Mouse (Mus musculus) left cerebral cortex, postnatal 4 days (tissue): ENCODE results near the gene Ghr. TPM values are rescaled to one million over a fixed set of nuclear protein-coding genes. Genes with fewer than 3 reads are reported as not detected.

Experiments used
- DNase-seq: peaks from one replicate; pipeline ENCODE4 v3.0.0-alpha.2; 2022
- intact Hi-C: fragments of 180-260 bp; cut with DNase I; formaldehyde crosslinking; loops from one replicate; pipeline ENCODE4 v1.15.1; 2025
- total RNA-seq, 2 experiments: library from RNA; stranded (reverse); gene quantifications; 2 replicates each; pipeline ENCODE4 v1.2.3; 2021

Gene Ghr
- total RNA-seq, 2 experiments from 2014 or later = 10.3 to 10.4 TPM

DNA sequence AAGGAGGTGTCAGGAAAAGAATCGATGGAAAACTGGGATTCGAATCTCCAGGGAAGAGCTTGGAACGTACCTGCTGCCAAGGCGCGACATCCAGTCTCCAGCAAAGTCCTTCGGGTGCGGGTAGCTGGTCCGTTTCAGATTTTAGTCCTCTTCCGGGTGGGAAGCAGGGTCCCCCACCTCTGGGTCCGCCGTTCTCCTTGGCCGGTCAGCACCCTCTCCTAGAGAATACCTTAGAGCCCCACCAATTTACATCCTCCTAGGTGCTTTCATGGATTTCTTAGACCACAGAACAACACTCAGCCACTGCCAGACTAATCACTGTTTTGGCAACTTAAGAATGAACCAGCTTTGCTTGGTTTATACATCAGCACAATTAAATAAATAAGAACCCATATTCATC, 279.9 kb downstream of the Ghr start, which contains the start of gene Ccdc152:
Gene Ccdc152 (minus strand): TSS at position 101 of the 400 bp plus-strand sequence.
- intact Hi-C loops = no loop called here

DNA sequence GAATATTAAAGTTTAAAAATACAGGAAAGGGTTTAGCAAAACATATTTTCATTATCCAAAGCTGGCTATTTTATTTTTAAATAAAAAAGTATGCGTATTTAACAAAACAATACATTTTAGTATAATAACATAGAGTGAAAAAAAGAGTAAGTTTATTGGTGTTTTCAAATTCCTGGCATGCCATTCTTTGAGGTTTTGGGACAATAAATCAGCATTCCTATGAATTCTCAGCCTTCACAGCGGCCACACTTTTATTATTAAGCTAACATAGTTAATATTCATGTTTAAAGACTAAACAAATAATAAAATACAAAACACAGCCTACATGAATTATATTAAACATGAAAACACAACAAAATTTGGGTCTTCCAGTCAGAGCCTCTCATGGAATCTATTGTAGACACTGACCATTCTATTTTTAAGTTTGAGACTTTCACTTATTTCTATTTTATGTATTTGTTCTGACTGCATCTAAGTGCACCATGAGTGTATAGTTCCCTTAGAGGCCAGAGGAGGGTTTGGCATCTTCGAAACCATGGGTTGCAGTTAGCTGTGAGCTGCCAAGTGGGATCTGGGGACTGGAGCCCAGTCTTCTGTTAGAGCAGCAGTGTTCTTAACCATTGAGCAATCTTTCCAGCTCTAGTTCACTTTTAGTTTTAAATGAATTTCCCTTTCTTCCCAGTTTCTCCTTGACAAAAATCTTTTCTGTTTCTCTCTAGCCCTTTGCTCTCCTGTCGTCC, 282.8 kb downstream of the Ghr start:
- DNase-seq = no peak
- intact Hi-C loops = no loop called here

More for the DNA sequence above, 279.9 kb downstream of the Ghr start, which contains the start of gene Ccdc152:
- DNase-seq = no peak

DNA sequence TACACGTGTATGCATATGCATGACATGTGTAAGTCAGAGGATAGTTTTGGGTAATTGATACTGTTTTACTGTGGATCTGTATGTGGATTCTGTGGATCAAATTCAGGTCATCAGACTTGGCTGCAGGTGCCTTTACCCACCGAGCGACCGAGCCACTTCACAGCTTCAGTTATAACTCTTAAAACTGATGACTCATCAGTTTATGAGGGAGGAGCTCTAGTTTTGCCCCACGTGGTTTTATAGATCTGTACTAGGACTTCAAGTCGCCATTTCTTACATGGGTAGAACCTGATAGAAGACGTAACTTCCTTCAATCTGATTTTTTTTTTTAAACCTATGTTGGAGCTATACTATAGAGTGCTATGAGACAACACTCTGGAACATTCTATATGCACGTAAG, 285.7 kb downstream of the Ghr start:
- intact Hi-C loops = loop anchor here (10.0 kb wide), 3 partner anchors 287 to 687 kb away; partner anchors contain the start of gene Ghr
- no peak for DNase-seq

DNA sequence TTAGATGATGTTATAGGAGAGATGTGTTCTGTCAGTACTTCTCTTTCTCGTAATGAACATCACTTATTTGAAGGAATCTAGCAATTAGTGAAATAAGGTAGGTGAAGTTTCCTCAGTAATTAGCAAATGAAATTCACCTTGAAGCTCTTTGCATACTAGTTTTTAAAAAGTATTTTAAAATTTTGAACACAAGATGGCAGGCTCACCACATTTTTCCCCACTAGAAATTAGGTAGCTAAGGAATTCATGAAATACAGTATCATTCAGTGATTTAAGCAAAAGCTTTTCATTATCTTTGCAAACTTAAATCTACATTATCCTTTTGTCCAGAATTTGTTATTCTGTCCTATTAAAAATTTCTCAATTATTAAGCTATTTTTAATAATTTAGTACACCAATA, 287.3 kb downstream of the Ghr start:
- DNase-seq = no peak
- intact Hi-C loops = loop anchor here (10.0 kb wide), 3 partner anchors 289 to 689 kb away; partner anchors contain the start of gene Ghr

DNA sequence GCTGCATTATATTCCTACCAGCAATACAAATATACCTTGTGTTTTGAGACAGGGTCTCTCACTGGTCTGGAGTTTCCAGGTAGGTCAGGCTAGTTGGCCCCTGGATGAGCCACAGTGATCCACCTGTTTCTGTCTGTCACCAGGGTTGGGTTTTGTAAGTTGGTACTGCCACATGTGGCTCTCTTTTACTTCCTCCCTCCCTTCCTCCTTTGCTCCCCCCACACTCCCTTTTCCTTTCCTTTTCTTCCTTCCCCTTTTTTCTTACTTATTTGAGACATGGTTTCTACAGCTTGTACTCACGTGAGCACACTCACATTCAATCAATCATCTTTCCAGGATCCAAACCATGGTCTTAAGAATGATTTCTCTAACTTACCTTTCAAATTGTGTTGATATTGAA, 289.8 kb downstream of the Ghr start:
- intact Hi-C loops = loop anchor here (10.0 kb wide), 3 partner anchors 291 to 691 kb away; partner anchors contain the start of gene Ghr
- no peak for DNase-seq

DNA sequence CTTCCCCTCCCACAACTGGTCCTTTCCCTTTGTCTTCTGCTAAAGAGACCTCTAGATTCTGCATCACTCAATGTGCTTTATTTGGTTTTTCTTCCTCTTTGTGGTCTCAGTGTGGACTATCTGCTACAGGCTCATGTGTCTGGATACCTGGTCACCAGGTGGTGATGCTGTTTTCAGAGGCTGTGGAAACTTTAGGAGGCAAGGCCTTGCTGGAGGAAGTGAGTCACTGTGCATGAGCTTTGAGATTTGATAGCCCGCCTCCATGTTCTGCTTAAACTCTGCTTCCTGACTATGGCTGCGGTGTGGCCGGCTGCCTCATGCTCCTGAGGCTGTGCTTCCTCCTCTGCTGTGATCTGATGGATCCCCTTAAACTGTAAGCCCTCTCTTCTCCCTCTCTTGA, 292.9 kb downstream of the Ghr start:
- intact Hi-C loops = loop anchor here (10.0 kb wide), 3 partner anchors 294 to 694 kb away; partner anchors contain the start of gene Ghr
- DNase-seq = no peak

DNA sequence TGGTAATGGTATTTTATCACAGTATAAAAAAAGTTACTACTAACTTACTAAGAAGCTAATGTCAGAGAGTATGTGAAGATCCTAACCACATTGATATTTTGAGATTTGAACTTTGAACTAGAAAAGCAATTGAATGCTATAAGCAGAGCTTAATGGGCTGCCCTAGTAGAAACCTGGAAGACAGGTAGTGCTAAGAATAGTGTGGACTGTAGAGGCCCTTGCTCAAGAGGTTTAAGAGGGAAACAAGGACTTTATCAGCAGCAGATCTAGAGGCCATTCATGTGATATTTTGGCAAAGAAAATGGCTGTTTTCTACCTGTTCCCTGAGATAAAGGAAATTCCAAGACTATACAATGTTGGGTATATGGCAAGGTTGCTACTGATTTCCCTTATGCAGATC, 297.3 kb downstream of the Ghr start:
- intact Hi-C loops = no loop called here
- DNase-seq = no peak

DNA sequence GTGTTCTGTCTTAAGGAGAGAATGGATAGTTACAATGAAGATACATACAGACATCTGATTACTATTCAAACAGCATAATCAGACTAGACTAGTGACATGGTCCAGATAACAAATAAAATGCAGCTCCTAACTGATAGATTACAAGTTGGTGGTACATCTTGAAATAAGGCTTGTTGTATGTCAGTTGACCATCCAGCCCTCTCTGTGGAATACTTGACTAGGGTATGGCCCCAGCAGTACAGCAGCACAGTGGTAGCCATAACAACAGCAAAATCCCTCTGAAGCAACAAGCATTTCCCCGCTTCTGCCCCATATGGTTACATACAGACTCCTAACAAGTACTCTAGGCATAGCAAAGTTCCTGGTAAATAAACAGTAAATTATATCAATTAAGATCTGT, 301.6 kb downstream of the Ghr start:
- intact Hi-C loops = no loop called here
- no peak for DNase-seq

DNA sequence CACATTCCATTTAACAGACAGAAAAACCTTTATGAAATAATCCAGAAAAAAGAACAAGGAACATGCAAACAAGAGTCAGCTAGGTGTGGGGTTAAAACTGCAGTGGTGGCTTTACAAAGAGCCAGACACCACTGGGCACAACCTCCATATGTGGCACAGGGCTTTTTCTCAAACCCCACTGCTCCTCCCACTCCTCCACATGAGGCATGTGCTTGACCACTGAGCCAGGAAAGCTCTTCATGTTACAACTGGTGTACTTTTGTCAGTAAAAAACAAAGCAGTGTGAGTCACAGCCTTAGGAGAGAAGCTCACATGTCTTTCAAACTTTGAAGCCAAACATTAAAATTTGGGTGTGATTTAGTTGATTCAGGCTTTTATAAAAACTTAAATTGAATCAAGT, 302.1 kb downstream of the Ghr start:
- intact Hi-C loops = no loop called here
- DNase-seq = no peak

DNA sequence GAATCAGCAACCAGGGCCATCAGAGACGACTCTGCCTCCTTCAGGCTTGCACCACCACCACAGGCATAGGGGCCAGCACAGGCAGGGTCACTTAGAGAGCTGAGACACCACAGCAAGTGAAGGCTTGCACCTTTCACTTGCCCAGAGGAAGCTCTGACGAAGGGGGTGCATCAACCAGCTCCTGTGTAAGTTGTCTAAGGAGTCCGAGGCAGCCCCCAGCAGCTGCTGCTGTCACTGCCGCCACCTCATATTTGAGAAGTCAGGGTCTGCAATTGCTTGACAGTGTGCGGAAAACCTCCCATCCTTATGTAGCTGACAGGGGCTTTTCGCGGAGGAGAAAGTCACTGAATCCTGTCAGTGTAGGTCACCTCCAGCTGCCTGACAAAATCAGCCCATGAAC, 304.1 kb downstream of the Ghr start:
- no peak for DNase-seq
- intact Hi-C loops = no loop called here

DNA sequence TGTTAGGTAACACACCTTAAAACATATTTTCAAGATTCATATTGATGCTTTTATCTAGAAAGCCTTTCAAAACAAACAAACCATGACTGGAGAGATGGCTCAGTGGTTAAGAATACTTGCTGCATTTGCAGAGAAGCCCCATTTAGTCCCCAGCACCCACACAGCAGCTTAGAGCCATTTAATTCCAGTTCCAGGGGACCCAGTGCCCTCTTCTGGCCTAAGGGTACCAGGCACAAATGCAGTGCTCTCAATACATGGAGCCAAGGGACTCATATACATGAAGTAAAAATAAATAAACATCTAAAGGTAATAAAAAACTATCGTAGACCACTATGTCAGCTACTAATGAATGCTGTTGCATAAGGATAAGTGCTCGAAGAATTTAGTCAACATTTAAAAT, 305.9 kb downstream of the Ghr start:
- intact Hi-C loops = no loop called here

DNA sequence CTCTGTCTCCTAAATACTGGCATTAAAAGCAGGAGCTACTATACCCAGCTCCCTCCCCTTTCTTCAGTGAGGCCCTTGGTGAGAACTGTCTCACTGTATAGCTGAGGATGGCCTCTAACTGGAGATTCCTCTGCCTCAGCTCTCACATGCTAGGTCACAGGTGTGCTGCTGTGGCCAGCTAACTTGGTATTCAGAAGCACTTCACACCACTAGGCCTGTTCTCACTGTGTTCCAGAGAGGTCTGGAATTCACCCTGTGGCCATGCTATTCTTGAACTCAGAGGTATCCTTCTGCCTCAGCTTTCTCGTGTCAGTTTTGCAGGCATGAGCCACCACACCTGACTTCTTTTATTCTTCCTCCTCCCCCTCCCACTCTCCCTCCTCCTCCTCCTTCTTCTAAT, 310.1 kb downstream of the Ghr start:
- DNase-seq = no peak
- intact Hi-C loops = no loop called here

More for the DNA sequence above, 305.9 kb downstream of the Ghr start:
- DNase-seq = no peak

DNA sequence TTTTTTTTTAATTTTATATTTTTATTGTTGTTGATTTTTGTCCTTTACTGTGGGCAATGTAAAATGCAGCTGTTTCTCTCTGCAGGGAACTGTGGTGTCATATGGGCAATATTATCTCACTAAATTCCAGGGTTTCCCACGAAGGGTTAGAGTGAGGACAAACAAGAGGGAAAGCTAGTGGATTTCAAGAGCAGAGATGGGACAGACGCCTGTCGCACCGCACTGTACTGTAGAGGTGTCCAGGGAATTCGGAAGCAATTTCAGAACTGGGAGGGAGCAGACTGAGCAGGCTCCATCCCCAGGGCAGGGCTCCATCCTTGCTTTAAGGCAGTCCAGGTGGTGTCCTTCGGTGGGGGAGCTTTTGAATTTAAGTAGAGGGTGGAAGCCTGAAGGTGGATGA, 312.1 kb downstream of the Ghr start:
- intact Hi-C loops = no loop called here
- DNase-seq = no peak

DNA sequence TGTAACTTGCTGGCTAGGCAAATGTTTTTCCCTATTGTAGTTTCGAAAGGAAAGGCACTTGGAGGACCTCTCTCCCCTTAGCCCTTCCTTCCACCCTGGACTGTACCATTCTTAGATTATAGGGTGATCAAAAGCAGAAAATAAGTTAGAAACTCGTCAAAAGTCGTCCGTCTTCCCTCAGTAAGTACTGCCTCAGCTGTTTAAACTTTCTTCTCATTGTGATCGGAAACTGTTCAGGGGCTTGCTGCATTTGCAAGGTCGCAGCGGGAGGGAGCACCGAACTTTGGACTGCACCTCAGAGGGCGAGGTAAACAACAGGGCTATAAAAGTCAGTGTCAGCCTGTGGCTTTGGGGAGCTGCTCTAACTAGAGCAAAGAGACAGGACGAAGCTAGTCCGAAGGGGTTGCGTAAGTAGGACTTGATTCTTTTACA, 312.6 kb downstream of the Ghr start:
- intact Hi-C loops = no loop called here

DNA sequence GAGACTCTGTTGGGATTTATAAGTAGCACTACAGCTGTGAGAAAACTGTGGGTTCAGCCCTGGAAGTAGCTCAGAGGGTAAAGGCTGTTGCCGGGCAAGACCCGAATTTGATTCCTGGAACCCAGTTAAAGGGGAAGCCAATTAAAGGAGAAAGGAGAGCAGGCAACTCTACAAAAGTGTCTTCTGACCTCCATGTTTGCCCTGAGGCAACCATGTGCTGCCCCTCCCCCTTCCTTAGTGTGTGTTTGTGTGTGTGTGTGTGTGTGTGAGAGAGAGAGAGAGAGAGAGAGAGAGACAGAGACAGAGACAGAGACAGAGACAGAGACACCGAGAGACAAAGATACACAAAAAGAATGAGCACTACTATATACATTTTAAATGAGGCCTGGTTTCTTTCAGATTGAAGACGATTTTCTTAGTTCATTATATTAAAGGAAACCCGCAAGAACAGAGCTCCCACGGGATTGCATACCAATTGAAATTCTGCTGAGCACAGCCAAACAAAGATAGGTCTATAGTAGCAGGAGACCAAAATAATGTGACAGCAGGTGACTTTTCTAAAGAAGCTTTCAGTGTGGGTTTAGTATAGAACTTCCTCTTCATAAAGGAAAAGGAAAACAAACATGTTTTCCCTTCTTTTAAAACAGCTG, 313.2 kb downstream of the Ghr start:
- intact Hi-C loops = no loop called here
- no peak for DNase-seq

More for the DNA sequence above, 312.6 kb downstream of the Ghr start:
- DNase-seq = peak; percentile 23

DNA sequence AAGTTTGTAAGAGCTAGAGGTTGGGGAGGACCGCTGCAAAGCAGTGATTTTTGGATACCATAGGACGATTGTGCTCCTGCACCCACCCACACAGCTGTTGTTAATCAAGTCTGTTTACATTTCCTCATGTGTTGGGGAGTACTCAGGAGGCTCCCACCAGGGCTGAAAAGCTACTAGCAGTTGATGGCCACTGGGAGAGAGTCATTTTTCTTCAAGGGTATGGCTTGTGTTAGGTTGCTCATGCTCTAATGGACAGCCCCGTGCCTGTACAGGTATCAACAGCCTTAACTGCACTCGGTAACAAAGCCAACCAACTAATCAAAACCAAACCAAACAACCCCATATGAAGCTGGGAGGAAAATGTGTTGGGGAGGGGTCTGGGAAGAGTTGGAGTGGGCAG, 313.8 kb downstream of the Ghr start:
- intact Hi-C loops = no loop called here
- no peak for DNase-seq

DNA sequence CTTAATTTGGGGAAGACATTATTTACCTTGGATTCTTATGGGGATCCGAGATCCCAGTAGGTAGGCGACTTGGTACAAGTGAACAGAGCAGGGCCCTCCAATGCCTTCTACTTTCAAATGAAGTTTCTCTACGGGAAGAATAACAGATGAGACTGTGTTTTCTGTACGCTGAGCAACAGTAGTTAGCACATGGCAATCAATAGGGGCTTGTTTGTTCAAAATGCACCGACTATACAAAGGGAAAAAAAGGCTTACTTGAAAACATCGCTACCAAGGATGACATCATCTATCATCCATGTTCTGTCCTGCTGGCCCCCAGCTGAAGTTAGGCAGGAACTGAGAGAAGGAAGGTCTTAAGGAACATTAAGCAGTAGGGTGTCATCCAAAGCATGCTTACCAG, 315.0 kb downstream of the Ghr start, which contains the start of gene Selenop:
Gene Selenop (plus strand): TSS at position 301 of the 400 bp plus-strand sequence.
- DNase-seq = no peak
- intact Hi-C loops = no loop called here
